In the genomic region with DNA sequence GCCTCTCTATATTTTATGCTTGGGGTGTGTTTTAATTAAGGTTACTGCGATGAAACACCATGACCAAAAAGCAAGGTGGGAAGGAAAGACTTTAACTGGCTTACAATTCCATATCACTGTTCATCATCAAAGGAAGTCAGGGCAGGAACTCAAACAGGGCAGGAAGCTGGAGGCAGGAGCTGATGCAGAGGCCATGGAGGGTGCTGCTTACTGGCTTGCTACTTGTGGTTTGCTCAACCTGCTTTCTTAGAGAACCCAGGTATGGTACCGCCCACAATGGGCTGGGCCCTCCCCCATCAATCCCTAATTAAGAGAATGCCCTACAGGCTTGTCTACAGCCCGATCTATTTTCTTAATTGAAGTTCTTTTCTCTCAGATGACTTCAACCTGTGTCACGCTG, we compare ENCODE assay signal across 15 mouse cellular contexts. TPM values are rescaled to one million over a fixed set of nuclear protein-coding genes. Genes with fewer than 3 reads are reported as not detected.
"Had no signal": no experiment of that assay in that cellular context is flagged by ENCODE, and none has a peak within 500 bp of the region (broad histone marks: within the 10 kb centered on the region; RNA-seq: fewer than 3 reads in every experiment).

No protein-coding gene starts in this region.

- DNase-seq: lung, postnatal 14 days; lung, postnatal 36 days; thymus, adult 2 months; thymus, postnatal 25 days; thymus, postnatal 4 days had no signal

- H3K4me1 ChIP-seq: megakaryocyte, embryonic 14.5 days had no signal

- H3K27ac ChIP-seq: lung, embryonic 15.5 days; macrophage; midbrain, embryonic 13.5 days; midbrain, embryonic 15.5 days; neural tube, embryonic 12.5 days; stomach, embryonic 15.5 days; stomach, postnatal 0 days had no signal

- H3K27me3 ChIP-seq: lung, embryonic 15.5 days; midbrain, embryonic 13.5 days; midbrain, embryonic 15.5 days; neural tube, embryonic 12.5 days; stomach, embryonic 15.5 days had no signal

- H3K36me3 ChIP-seq: lung, embryonic 15.5 days; midbrain, embryonic 15.5 days; neural tube, embryonic 12.5 days; stomach, embryonic 15.5 days had no signal

- H3K4me3 ChIP-seq: lung, embryonic 15.5 days; megakaryocyte, embryonic 14.5 days; midbrain, embryonic 13.5 days; midbrain, embryonic 15.5 days; neural tube, embryonic 12.5 days; stomach, embryonic 15.5 days had no signal

- H3K9ac ChIP-seq: lung, embryonic 15.5 days; midbrain, embryonic 13.5 days; midbrain, embryonic 15.5 days; neural tube, embryonic 12.5 days; stomach, embryonic 15.5 days had no signal

- H3K9me3 ChIP-seq: lung, embryonic 15.5 days; megakaryocyte, embryonic 14.5 days; midbrain, embryonic 13.5 days; midbrain, embryonic 15.5 days; neural tube, embryonic 12.5 days; stomach, embryonic 15.5 days had no signal

RNA-seq across cellular contexts. Expression of gene Efr3b, which starts 27.4 kb away (rescaled TPM):
- total RNA-seq: monocyte, adult 5-6 weeks; neutrophil, adult 5-6 weeks had no signal

RNA-seq across cellular contexts. Expression of gene Pomc, which starts 56.5 kb away (rescaled TPM):
- total RNA-seq: monocyte, adult 5-6 weeks had no signal
